Mouse (Mus musculus) lung, adult 2 months (tissue): ENCODE results near the gene Mapk14.

Source experiments
- CTCF ChIP-seq: fragments of 200-500 bp; IDR thresholded peaks from 2 replicates; pipeline ENCODE4 v1.5.1; 2011; ENCODE audit warnings: mild to moderate bottlenecking, low read length, control low read depth; ENCODE audit not compliant: insufficient read depth
- POLR2A ChIP-seq: fragments of 200-500 bp; IDR thresholded peaks from 2 replicates; pipeline ENCODE4 v1.6.1; 2011; ENCODE audit warnings: low read depth, mild to moderate bottlenecking, control low read depth, low read length, borderline replicate concordance; ENCODE audit errors: extremely low read depth

DNA sequence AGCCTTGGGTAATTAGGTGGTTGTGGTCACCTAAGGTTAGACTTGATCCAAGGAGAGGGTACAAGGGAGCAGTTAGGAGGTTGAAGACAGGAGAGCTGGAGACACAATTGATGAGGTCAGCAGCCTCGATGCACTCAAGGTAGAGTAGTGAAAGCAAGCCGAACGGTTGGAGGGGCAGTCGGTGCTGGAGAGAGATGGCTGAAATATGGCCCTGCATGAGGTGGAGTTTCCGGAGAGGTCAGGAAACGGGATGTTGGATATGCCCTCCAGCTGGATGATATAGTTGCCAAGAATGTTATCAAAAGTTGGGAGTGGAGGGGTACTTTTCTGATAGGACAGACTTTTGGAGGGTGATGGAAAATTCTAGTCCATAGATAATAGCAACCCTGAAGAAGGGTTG is 21.2 kb downstream of the Mapk14 start:
- TF ChIP-seq POLR2A: no peak
- TF ChIP-seq CTCF: no peak
